Mouse (Mus musculus): ENCODE data around the gene Vasn. TPM values are rescaled to one million over a fixed set of nuclear protein-coding genes. Genes with fewer than 3 reads are reported as not detected.

Gene Vasn
- polyA plus RNA-seq, 1 experiment from 2014 or later, result 30.4 TPM

DNA sequence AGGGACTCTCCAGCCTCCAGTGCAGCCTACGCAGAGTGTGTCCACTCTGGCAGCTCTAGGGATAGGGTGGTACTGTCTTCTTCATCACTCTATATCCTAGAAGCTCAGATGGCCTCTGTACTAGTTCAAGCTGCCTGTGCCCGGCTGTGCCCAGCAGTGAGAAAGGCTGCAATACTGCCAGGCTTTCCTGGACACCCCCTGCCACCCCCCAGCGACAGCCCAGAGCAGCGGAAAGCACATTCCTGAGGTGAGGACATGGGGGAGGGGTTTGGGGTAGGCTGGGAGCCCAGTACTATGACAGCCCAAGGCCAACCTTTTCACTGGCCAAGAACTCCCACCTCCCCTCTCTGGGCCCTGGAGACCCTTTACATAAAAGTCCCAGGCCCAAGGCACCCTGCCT is 4.0 kb upstream of the Vasn start:
- no peaks in the 10 kb centered on the region for H3K9me3 ChIP-seq (ENCODE audit: control insufficient read depth, low read length)
- no peak overlapping the region for H3K4me2 ChIP-seq (ENCODE audit: low read depth, low read length)
- no peak overlapping the region for H3K9ac ChIP-seq (ENCODE audit: low read length)
- H3K36me3 ChIP-seq (ENCODE audit: control insufficient read depth, insufficient read depth, low read length), result peaks cover 2% of the 10 kb centered on the region; the same call in 1 of the 2 replicates
- no peak for ATAC-seq (ENCODE audit: low read depth)
- no peaks in the 10 kb centered on the region for H3K27me3 ChIP-seq (ENCODE audit: control insufficient read depth, insufficient read depth, low read depth, low read length)
- peaks cover 8% of the 10 kb centered on the region for H3K4me1 ChIP-seq (replicated peaks; ENCODE audit: control insufficient read depth, insufficient read depth, low read length)
- no peak overlapping the region for H3K4me3 ChIP-seq (ENCODE audit: low read length)
- no peak overlapping the region for H3K27ac ChIP-seq (ENCODE audit: low read length)
- WGBS, result 63% methylated on average over 4 of the region's 4 CpGs

GRCm38 (mm10) chr16:4638891-4639390 is 800 bp upstream of the Vasn start:
- H3K27me3 ChIP-seq (ENCODE audit: control insufficient read depth, insufficient read depth, low read depth, low read length), result no peaks in the 10 kb centered on the region
- no peak overlapping the region for H3K4me2 ChIP-seq (ENCODE audit: low read depth, low read length)
- no peak overlapping the region for H3K9ac ChIP-seq (ENCODE audit: low read length)
- no peak for ATAC-seq (ENCODE audit: low read depth)
- no peak overlapping the region for H3K4me3 ChIP-seq (ENCODE audit: low read length)
- no peaks in the 10 kb centered on the region for H3K9me3 ChIP-seq (ENCODE audit: control insufficient read depth, low read length)
- H3K4me1 ChIP-seq (replicated peaks; ENCODE audit: control insufficient read depth, insufficient read depth, low read length), result peaks cover 37% of the 10 kb centered on the region
- H3K27ac ChIP-seq (ENCODE audit: low read length), result no peak overlapping the region
- peaks cover 2% of the 10 kb centered on the region; the same call in 1 of the 2 replicates for H3K36me3 ChIP-seq (ENCODE audit: control insufficient read depth, insufficient read depth, low read length)
- 82% methylated on average over 3 of the region's 3 CpGs for WGBS

DNA sequence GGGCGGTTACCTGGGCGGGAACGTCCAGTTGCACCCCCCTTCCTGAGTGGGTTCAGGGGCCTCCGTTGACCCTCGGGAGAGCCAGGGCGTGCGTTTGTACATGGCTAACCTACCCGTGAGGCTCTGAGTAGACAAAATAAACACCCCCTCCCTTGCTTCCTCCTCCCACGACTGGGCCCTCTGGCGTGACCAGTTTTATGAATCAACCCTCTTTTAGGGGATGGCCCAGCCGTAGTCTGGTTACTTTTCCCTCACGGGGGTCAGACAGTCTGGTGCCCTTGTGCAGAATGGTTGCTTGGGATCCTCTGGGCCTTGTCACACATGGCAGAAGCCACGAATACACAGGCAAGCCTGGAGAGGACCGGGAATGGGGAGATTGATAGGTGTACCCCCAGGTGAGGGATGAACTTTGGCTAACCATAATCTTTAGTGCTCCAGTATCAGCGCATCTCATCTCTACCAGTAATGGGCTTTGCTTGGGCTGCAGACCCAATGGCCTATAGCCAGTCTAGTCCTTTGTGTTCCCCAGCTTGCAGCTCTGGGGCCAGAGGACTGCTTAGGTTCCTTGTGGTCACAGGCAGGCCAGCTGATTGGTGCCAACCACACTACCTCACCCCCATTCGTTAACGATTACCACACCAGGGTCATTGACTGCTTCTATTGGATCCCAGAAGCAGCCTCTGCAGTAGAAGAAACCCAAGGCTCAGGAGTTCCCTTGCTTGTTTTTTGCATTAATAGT is 695 bp downstream of the Vasn start:
- peak overlapping the region; percentile 99 for H3K27ac ChIP-seq (ENCODE audit: low read length)
- H3K27me3 ChIP-seq (ENCODE audit: control insufficient read depth, insufficient read depth, low read depth, low read length), result no peaks in the 10 kb centered on the region
- ATAC-seq (ENCODE audit: low read depth), result peak; percentile 18
- 2% methylated on average over 17 of the region's 17 CpGs for WGBS
- peak overlapping the region; percentile 78 for H3K4me2 ChIP-seq (ENCODE audit: low read depth, low read length)
- H3K36me3 ChIP-seq (ENCODE audit: control insufficient read depth, insufficient read depth, low read length), result 0 out of 2 replicates have a peak, but pooled peaks cover 2% of the 10 kb centered on the region
- H3K4me1 ChIP-seq (replicated peaks; ENCODE audit: control insufficient read depth, insufficient read depth, low read length), result peaks cover 48% of the 10 kb centered on the region
- peak overlapping the region; percentile 92 for H3K9ac ChIP-seq (ENCODE audit: low read length)
- H3K9me3 ChIP-seq (ENCODE audit: control insufficient read depth, low read length), result no peaks in the 10 kb centered on the region
- peak overlapping the region; percentile 84 for H3K4me3 ChIP-seq (ENCODE audit: low read length)

DNA sequence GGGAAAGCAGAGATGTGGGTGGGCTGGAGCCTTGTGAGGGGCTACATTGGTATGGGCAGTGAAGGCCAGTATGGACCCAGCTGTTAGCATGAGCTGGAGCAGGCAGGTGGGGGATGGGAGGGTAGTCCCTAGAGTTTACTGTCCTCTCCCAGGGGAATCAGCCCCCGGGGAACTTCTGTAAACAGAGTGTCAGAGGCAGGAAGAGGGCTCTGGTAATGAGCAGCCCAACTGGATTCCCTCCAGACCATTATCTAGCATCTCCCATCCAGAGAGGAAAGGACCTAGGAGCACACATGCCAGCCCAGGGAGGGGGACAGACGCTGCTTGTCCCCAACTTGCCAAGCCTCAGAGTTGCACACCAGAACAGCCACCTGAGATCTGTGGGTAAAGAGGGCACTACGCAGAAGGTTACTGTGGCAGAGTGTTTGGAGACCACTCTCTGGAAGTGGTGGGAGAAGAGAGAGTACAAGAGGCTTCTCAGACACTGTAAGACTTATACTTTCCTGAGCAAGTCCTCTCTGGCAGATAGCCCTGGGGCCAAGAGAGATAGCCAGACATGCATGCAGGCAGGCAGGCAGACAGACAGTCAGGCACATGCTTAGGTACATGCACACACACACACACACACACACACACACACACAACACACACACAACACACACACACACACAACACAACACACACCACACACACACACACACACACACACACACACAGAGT is 1.5 kb downstream of the Vasn start:
- Histone ChIP-seq H3K4me3 (ENCODE audit: low read length) (peak overlapping the region; percentile 84), H3K4me2 (ENCODE audit: low read depth, low read length) (peak overlapping the region; percentile 78), H3K9me3 (ENCODE audit: control insufficient read depth, low read length) (no peaks in the 10 kb centered on the region), H3K27me3 (ENCODE audit: control insufficient read depth, insufficient read depth, low read depth, low read length) (no peaks in the 10 kb centered on the region), H3K36me3 (ENCODE audit: control insufficient read depth, insufficient read depth, low read length) (0 out of 2 replicates have a peak, but pooled peaks cover 2% of the 10 kb centered on the region), H3K9ac (ENCODE audit: low read length) (peak overlapping the region; percentile 92), H3K27ac (ENCODE audit: low read length) (peak overlapping the region; percentile 99), H3K4me1 (replicated peaks; ENCODE audit: control insufficient read depth, insufficient read depth, low read length) (peaks cover 57% of the 10 kb centered on the region)
- peak; percentile 18 for ATAC-seq (ENCODE audit: low read depth)
- WGBS, result 4% methylated on average over 3 of the region's 3 CpGs

- Histone ChIP-seq H3K27ac (ENCODE audit: low read length) (peak overlapping the region; percentile 99), H3K4me1 (replicated peaks; ENCODE audit: control insufficient read depth, insufficient read depth, low read length) (peaks cover 66% of the 10 kb centered on the region), H3K36me3 (ENCODE audit: control insufficient read depth, insufficient read depth, low read length) (0 out of 2 replicates have a peak, but pooled peaks cover 2% of the 10 kb centered on the region), H3K4me3 (ENCODE audit: low read length) (peak overlapping the region; percentile 84), H3K4me2 (ENCODE audit: low read depth, low read length) (peak overlapping the region; percentile 78), H3K9ac (ENCODE audit: low read length) (peak overlapping the region; percentile 92), H3K9me3 (ENCODE audit: control insufficient read depth, low read length) (no peaks in the 10 kb centered on the region), H3K27me3 (ENCODE audit: control insufficient read depth, insufficient read depth, low read depth, low read length) (no peaks in the 10 kb centered on the region)
- peak; percentile 82 for ATAC-seq (ENCODE audit: low read depth)
- 4% methylated on average over 13 of the region's 13 CpGs for WGBS
These were observed 2.4 kb downstream of the Vasn start for GRCm38 (mm10) chr16:4642190-4642589.

- ATAC-seq (ENCODE audit: low read depth), result no peak
- 0 out of 2 replicates have a peak, but pooled peaks cover 2% of the 10 kb centered on the region for H3K36me3 ChIP-seq (ENCODE audit: control insufficient read depth, insufficient read depth, low read length)
- H3K27me3 ChIP-seq (ENCODE audit: control insufficient read depth, insufficient read depth, low read depth, low read length), result no peaks in the 10 kb centered on the region
- H3K4me3 ChIP-seq (ENCODE audit: low read length), result peak overlapping the region; percentile 84
- peak overlapping the region; percentile 39 for H3K9ac ChIP-seq (ENCODE audit: low read length)
- peaks cover 73% of the 10 kb centered on the region for H3K4me1 ChIP-seq (replicated peaks; ENCODE audit: control insufficient read depth, insufficient read depth, low read length)
- H3K4me2 ChIP-seq (ENCODE audit: low read depth, low read length), result peak overlapping the region; percentile 78
- no peaks in the 10 kb centered on the region for H3K9me3 ChIP-seq (ENCODE audit: control insufficient read depth, low read length)
- WGBS, result 63% methylated on average over 6 of the region's 6 CpGs
- H3K27ac ChIP-seq (ENCODE audit: low read length), result peak overlapping the region; percentile 99
These were observed 3.2 kb downstream of the Vasn start for GRCm38 (mm10) chr16:4642937-4643336.

GRCm38 (mm10) chr16:4643670-4644419 is 4.1 kb downstream of the Vasn start:
- H3K4me2 ChIP-seq (ENCODE audit: low read depth, low read length), result peak overlapping the region; percentile 78
- peak overlapping the region; percentile 99 for H3K27ac ChIP-seq (ENCODE audit: low read length)
- 34% methylated on average over 11 of the region's 11 CpGs for WGBS
- no peaks in the 10 kb centered on the region for H3K9me3 ChIP-seq (ENCODE audit: control insufficient read depth, low read length)
- ATAC-seq (ENCODE audit: low read depth), result peak; percentile 32
- peaks cover 77% of the 10 kb centered on the region for H3K4me1 ChIP-seq (replicated peaks; ENCODE audit: control insufficient read depth, insufficient read depth, low read length)
- H3K36me3 ChIP-seq (ENCODE audit: control insufficient read depth, insufficient read depth, low read length), result peaks cover 9% of the 10 kb centered on the region
- peak overlapping the region; percentile 13 for H3K4me3 ChIP-seq (ENCODE audit: low read length)
- peak overlapping the region; percentile 39 for H3K9ac ChIP-seq (ENCODE audit: low read length)
- no peaks in the 10 kb centered on the region for H3K27me3 ChIP-seq (ENCODE audit: control insufficient read depth, insufficient read depth, low read depth, low read length)

DNA sequence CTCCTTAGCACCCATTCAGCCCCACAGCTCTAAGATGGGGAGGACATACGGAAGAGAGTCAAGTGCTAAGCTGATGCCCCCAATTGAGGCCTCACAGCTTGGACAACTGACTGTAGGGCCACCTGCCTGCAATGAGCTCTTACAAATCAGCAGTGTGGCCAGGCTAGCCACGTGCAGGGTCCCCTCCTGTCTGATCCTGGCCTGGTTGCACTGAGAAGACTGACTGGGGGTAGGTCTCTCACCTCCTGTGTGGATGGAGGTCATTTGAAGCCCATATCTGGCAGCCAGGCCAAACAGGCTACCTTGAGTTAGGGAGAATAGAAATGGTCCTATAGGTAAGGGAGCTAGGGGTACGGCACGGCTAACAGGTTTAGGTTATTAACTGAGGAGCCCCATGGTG is 6.1 kb downstream of the Vasn start:
- peak overlapping the region; percentile 64 for H3K27ac ChIP-seq (ENCODE audit: low read length)
- H3K27me3 ChIP-seq (ENCODE audit: control insufficient read depth, insufficient read depth, low read depth, low read length), result no peaks in the 10 kb centered on the region
- H3K9ac ChIP-seq (ENCODE audit: low read length), result peak overlapping the region; percentile 17; the same call in 1 of the 2 replicates
- no peaks in the 10 kb centered on the region for H3K9me3 ChIP-seq (ENCODE audit: control insufficient read depth, low read length)
- H3K36me3 ChIP-seq (ENCODE audit: control insufficient read depth, insufficient read depth, low read length), result peaks cover 26% of the 10 kb centered on the region
- H3K4me1 ChIP-seq (replicated peaks; ENCODE audit: control insufficient read depth, insufficient read depth, low read length), result peaks cover 68% of the 10 kb centered on the region
- H3K4me3 ChIP-seq (ENCODE audit: low read length), result no peak overlapping the region
- no peak overlapping the region for H3K4me2 ChIP-seq (ENCODE audit: low read depth, low read length)
- no peak for ATAC-seq (ENCODE audit: low read depth)
- 71% methylated on average over 4 of the region's 4 CpGs for WGBS

All from lung, embryonic 16.5 days (tissue).